Mouse (Mus musculus) adrenal gland, adult (tissue): Measurements from ENCODE around the gene Ascl2.
A peak's percentile ranks its signal among the peaks of the same experiment; 100 is the strongest.

Experiments
- DNase-seq, 2 experiments: peaks; one replicate each; pipeline ENCODE4 v3.0.0; 2022 to 2023; ENCODE audit warnings: low spot score in 1 of 2; ENCODE audit not compliant: inconsistent age in 2 of 2

The Ascl2 gene

GRCm38 (mm10) chr7:142918641-142919628, 50.1 kb downstream of the Ascl2 start:
- peak; percentile 81 to 96 for DNase-seq

GRCm38 (mm10) chr7:142917659-142918058, 51.4 kb downstream of the Ascl2 start:
- no peak for DNase-seq
